Comparison of ENCODE assay signal across 8 mouse cellular contexts in the genomic region with DNA sequence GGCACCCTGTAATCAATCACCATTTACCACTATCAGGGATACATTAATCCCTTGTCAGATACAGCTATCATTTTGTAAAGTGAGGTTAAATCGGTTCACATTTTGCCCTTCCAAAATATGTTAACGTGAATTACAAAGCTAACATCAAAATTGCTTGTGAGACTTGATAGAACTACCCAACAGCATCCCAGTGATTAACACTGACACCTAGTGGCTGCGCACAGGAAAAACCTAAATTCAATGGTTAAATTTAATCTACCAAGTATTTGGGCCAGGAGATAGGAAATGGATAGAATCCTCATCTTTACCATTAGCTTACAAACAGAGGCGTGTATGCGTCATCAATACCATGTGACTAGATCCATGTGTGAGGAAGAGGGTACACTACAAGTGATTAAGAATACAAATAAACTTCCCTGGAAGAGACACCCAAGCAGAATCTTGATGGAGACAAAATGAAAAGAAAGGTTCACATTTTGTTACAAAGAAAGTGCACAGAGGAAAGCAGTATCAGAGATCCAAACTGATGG. TPM values are rescaled to one million over a fixed set of nuclear protein-coding genes. Genes with fewer than 3 reads are reported as not detected.
DNase-seq lines count a peak whose midpoint lies in the region; ATAC-seq lines count a peak whose summit lies in the region.

No protein-coding gene starts in this region.

- peak; percentile 12 to 31 for DNase-seq in heart, postnatal 10 days
- peak; percentile 9 for DNase-seq in urinary bladder, postnatal 25 days (ENCODE audit: low spot score)
- DNase-seq in urinary bladder, postnatal 10 days (ENCODE audit: low spot score), result no peak
- peak; percentile 47 for DNase-seq in embryonic facial prominence, embryonic 14.5 days (ENCODE audit: low spot score)
- DNase-seq in layer of hippocampus, postnatal 14 days (ENCODE audit: low spot score in 2 of 2), result peak; percentile 15 to 38
- DNase-seq in retina, postnatal 1 day, result peak; percentile 47

- intact Hi-C loops in heart, postnatal 10 days (cut with DNase I), result loop anchor here (1.0 to 2.0 kb wide), 3 partner anchors 101 to 718 kb away; no protein-coding TSS in a partner anchor

- H3K27me3 ChIP-seq in heart, embryonic 11.5 days (ENCODE audit: control insufficient read depth, insufficient read depth, low read length), result no peaks in the 10 kb centered on the region
- no peaks in the 10 kb centered on the region for H3K27me3 ChIP-seq in embryonic facial prominence, embryonic 14.5 days (replicated peaks; ENCODE audit: control insufficient read depth, insufficient read depth, low read length)
- H3K27me3 ChIP-seq in intestine, embryonic 15.5 days (replicated peaks), result no peaks in the 10 kb centered on the region

- ATAC-seq in heart, embryonic 11.5 days (replicated peaks; ENCODE audit: insufficient number of reproducible peaks, low FRiP score, low TSS enrichment), result no peak
- no peak for ATAC-seq in embryonic facial prominence, embryonic 14.5 days (ENCODE audit: low read depth)
- ATAC-seq in intestine, embryonic 15.5 days, result no peak

- no peak overlapping the region for H3K4me3 ChIP-seq in heart, embryonic 11.5 days (ENCODE audit: low read depth, low read length)
- H3K4me3 ChIP-seq in embryonic facial prominence, embryonic 14.5 days (ENCODE audit: low read depth, low read length), result no peak overlapping the region
- no peak overlapping the region for H3K4me3 ChIP-seq in intestine, embryonic 15.5 days (replicated peaks)

- no peaks in the 10 kb centered on the region for H3K9me3 ChIP-seq in heart, embryonic 11.5 days (replicated peaks; ENCODE audit: control insufficient read depth, low read length)
- H3K9me3 ChIP-seq in embryonic facial prominence, embryonic 14.5 days (ENCODE audit: control insufficient read depth, low read length), result no peaks in the 10 kb centered on the region
- H3K9me3 ChIP-seq in intestine, embryonic 15.5 days, result no peaks in the 10 kb centered on the region

- no peak overlapping the region for H3K27ac ChIP-seq in heart, embryonic 11.5 days (ENCODE audit: low read depth, low read length)
- no peak overlapping the region for H3K27ac ChIP-seq in embryonic facial prominence, embryonic 14.5 days (replicated peaks; ENCODE audit: low read depth, low read length)
- no peak overlapping the region for H3K27ac ChIP-seq in intestine, embryonic 15.5 days

- 24% methylated on average over 5 of the region's 5 CpGs for WGBS in heart, embryonic 11.5 days (ENCODE audit: insufficient replicate concordance)
- 19% methylated on average over 5 of the region's 5 CpGs for WGBS in embryonic facial prominence, embryonic 14.5 days
- 18% methylated on average over 5 of the region's 5 CpGs for WGBS in intestine, embryonic 15.5 days

- H3K36me3 ChIP-seq in heart, embryonic 11.5 days (ENCODE audit: control insufficient read depth, insufficient read depth, low read length), result no peaks in the 10 kb centered on the region
- H3K36me3 ChIP-seq in embryonic facial prominence, embryonic 14.5 days (ENCODE audit: control insufficient read depth, insufficient read depth, low read length), result no peaks in the 10 kb centered on the region
- no peaks in the 10 kb centered on the region for H3K36me3 ChIP-seq in intestine, embryonic 15.5 days

- no peak overlapping the region for H3K4me2 ChIP-seq in heart, embryonic 11.5 days
- no peak overlapping the region for H3K4me2 ChIP-seq in embryonic facial prominence, embryonic 14.5 days (ENCODE audit: low read depth, low read length)
- H3K4me2 ChIP-seq in intestine, embryonic 15.5 days (replicated peaks), result no peak overlapping the region

- H3K9ac ChIP-seq in heart, embryonic 11.5 days (ENCODE audit: low read depth, low read length), result no peak overlapping the region
- no peak overlapping the region for H3K9ac ChIP-seq in embryonic facial prominence, embryonic 14.5 days (ENCODE audit: low read depth, low read length)
- H3K9ac ChIP-seq in intestine, embryonic 15.5 days, result no peak overlapping the region

- H3K4me1 ChIP-seq in heart, embryonic 11.5 days (ENCODE audit: control insufficient read depth, insufficient read depth, low read length), result no peaks in the 10 kb centered on the region
- H3K4me1 ChIP-seq in embryonic facial prominence, embryonic 14.5 days (ENCODE audit: control insufficient read depth, insufficient read depth, low read length), result peaks cover 4% of the 10 kb centered on the region; the same call in 1 of the 2 replicates
- no peaks in the 10 kb centered on the region for H3K4me1 ChIP-seq in intestine, embryonic 15.5 days (replicated peaks)

RNA-seq across cellular contexts. Expression of a gene that starts 47.8 kb away (rescaled TPM):
- total RNA-seq in heart, postnatal 10 days (2021), result not detected
- polyA plus RNA-seq in heart, embryonic 11.5 days (2014; fragmentation: Nextera tagmentation; extraction: Ambion mirVana), result not detected in 2 replicates
- polyA plus RNA-seq in embryonic facial prominence, embryonic 14.5 days (2014; fragmentation: Nextera tagmentation; extraction: Ambion mirVana), result 0.92 and 1.3 TPM in 2 replicates
- total RNA-seq in layer of hippocampus, postnatal 14 days (2021), result not detected
- not detected in 2 replicates for polyA plus RNA-seq in intestine, embryonic 15.5 days (2015; fragmentation: Nextera tagmentation; extraction: Ambion mirVana)
